Mouse (Mus musculus): ENCODE data around the gene Kcnk4. TPM values are rescaled to one million over a fixed set of nuclear protein-coding genes. Genes with fewer than 3 reads are reported as not detected.

Gene Kcnk4
- polyA plus RNA-seq, 1 experiment from 2014 or later, result 1.4 TPM

DNA sequence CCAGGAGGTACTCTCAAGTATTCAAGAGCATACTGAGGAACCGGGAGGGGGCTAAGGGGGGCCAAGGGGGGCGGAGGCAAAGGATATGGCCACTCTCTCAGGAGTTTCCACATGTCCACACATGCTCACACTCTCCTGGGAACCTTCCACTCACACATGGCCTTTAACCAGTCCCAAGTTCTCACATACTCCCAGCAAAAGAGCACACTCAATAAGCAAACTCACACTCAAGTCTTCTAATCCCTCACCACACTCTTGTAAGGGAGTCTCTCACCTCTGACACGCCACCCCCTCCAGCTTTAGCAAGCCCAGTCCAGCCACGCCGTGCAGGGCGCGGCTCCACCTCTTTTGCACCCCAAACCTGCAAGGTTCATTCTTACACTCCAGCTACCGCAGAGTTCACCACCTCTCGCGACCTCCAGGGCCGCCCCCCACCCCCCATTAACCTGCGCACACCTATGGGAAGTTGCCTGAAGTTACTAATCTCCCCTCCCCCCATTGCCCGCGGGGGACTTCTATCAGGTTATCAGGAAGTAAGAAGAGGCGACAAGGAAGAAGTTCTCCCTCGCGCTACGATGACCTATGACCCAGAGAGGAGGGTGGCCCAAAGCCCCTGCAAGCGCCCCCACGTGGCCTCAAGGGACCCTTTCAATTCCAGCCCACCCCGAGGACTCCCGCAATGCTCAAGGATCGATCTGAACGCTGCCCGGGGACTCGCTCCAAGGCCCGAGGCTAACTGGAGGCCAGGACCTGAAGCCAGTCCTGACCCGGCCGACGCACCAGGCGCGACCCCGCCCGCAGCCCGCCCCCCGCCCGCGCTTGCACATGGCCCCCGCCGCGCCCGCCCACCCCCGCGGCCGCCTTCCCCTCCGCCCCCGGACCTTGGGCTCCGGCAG is 13.3 kb downstream of the Kcnk4 start:
- WGBS, result under 1% methylated on average over 44 of the region's 48 CpGs
- peak overlapping the region; percentile 87 for H3K4me2 ChIP-seq (replicated peaks)
- ATAC-seq (ENCODE audit: insufficient number of reproducible peaks, low FRiP score, low TSS enrichment, low read depth), result no peak; the same call in 1 of the 2 replicates
- peak overlapping the region; percentile 83 for H3K27ac ChIP-seq (replicated peaks)
- H3K36me3 ChIP-seq, result peaks cover 3% of the 10 kb centered on the region; the same call in 1 of the 2 replicates
- peak overlapping the region; percentile 75 for H3K4me3 ChIP-seq (replicated peaks)
- no peaks in the 10 kb centered on the region for H3K9me3 ChIP-seq (replicated peaks)
- peak overlapping the region; percentile 64 for H3K9ac ChIP-seq
- H3K4me1 ChIP-seq, result peaks cover 35% of the 10 kb centered on the region
- H3K27me3 ChIP-seq, result peaks cover 34% of the 10 kb centered on the region

GRCm38 (mm10) chr19:6919876-6920740 is 14.2 kb downstream of the Kcnk4 start:
- peak overlapping the region; percentile 64; the same call in 1 of the 2 replicates for H3K9ac ChIP-seq

GRCm38 (mm10) chr19:6919431-6919830 is 14.9 kb downstream of the Kcnk4 start:
- Histone ChIP-seq H3K9me3 (replicated peaks) (no peaks in the 10 kb centered on the region), H3K9ac (no peak overlapping the region), H3K4me2 (replicated peaks) (no peak overlapping the region), H3K36me3 (peaks cover 3% of the 10 kb centered on the region; the same call in 1 of the 2 replicates), H3K27me3 (peaks cover 19% of the 10 kb centered on the region), H3K4me1 (peaks cover 20% of the 10 kb centered on the region), H3K4me3 (replicated peaks) (no peak overlapping the region), H3K27ac (replicated peaks) (no peak overlapping the region)
- ATAC-seq (ENCODE audit: insufficient number of reproducible peaks, low FRiP score, low TSS enrichment, low read depth), result no peak

More at GRCm38 (mm10) chr19:6919876-6920740, 14.2 kb downstream of the Kcnk4 start:
- H3K36me3 ChIP-seq, result peaks cover 3% of the 10 kb centered on the region; the same call in 1 of the 2 replicates
- H3K4me2 ChIP-seq (replicated peaks), result peak overlapping the region; percentile 87
- 45% methylated on average over 8 of the region's 8 CpGs for WGBS
- no peak for ATAC-seq (ENCODE audit: insufficient number of reproducible peaks, low FRiP score, low TSS enrichment, low read depth)
- peak overlapping the region; percentile 83 for H3K27ac ChIP-seq (replicated peaks)
- H3K4me3 ChIP-seq (replicated peaks), result peak overlapping the region; percentile 75
- H3K9me3 ChIP-seq (replicated peaks), result no peaks in the 10 kb centered on the region
- peaks cover 26% of the 10 kb centered on the region for H3K4me1 ChIP-seq
- H3K27me3 ChIP-seq, result peaks cover 25% of the 10 kb centered on the region

GRCm38 (mm10) chr19:6918321-6918720 is 16.0 kb downstream of the Kcnk4 start:
- ATAC-seq (ENCODE audit: insufficient number of reproducible peaks, low FRiP score, low TSS enrichment, low read depth), result no peak
- peaks cover 10% of the 10 kb centered on the region for H3K27me3 ChIP-seq
- no peaks in the 10 kb centered on the region for H3K9me3 ChIP-seq (replicated peaks)
- no peak overlapping the region for H3K9ac ChIP-seq
- H3K4me2 ChIP-seq (replicated peaks), result no peak overlapping the region
- H3K4me3 ChIP-seq (replicated peaks), result no peak overlapping the region
- 84% methylated on average over 4 of the region's 4 CpGs for WGBS
- H3K4me1 ChIP-seq, result peaks cover 20% of the 10 kb centered on the region
- H3K36me3 ChIP-seq, result peaks cover 7% of the 10 kb centered on the region
- H3K27ac ChIP-seq (replicated peaks), result no peak overlapping the region

- H3K36me3 ChIP-seq, result peaks cover 26% of the 10 kb centered on the region
- H3K9ac ChIP-seq, result no peak overlapping the region
- H3K4me3 ChIP-seq (replicated peaks), result no peak overlapping the region
- H3K9me3 ChIP-seq (replicated peaks), result no peaks in the 10 kb centered on the region
- H3K27ac ChIP-seq (replicated peaks), result no peak overlapping the region
- H3K27me3 ChIP-seq, result no peaks in the 10 kb centered on the region
- WGBS, result 72% methylated on average over 4 of the region's 4 CpGs
- no peak for ATAC-seq (ENCODE audit: insufficient number of reproducible peaks, low FRiP score, low TSS enrichment, low read depth)
- no peak overlapping the region for H3K4me2 ChIP-seq (replicated peaks)
- H3K4me1 ChIP-seq, result peaks cover 18% of the 10 kb centered on the region
Observed at GRCm38 (mm10) chr19:6916496-6916895, 17.8 kb downstream of the Kcnk4 start.

GRCm38 (mm10) chr19:6915276-6915675 is 19.0 kb downstream of the Kcnk4 start:
- H3K4me3 ChIP-seq (replicated peaks), result no peak overlapping the region
- no peak for ATAC-seq (ENCODE audit: insufficient number of reproducible peaks, low FRiP score, low TSS enrichment, low read depth)
- peaks cover 31% of the 10 kb centered on the region for H3K36me3 ChIP-seq
- H3K27me3 ChIP-seq, result no peaks in the 10 kb centered on the region
- no peak overlapping the region for H3K9ac ChIP-seq
- H3K4me2 ChIP-seq (replicated peaks), result no peak overlapping the region
- peaks cover 17% of the 10 kb centered on the region for H3K4me1 ChIP-seq
- WGBS, result 83% methylated on average over 4 of the region's 4 CpGs
- no peak overlapping the region for H3K27ac ChIP-seq (replicated peaks)
- no peaks in the 10 kb centered on the region for H3K9me3 ChIP-seq (replicated peaks)

GRCm38 (mm10) chr19:6914540-6914939 is 19.8 kb downstream of the Kcnk4 start:
- no peak overlapping the region for H3K9ac ChIP-seq
- H3K27ac ChIP-seq (replicated peaks), result no peak overlapping the region
- ATAC-seq (ENCODE audit: insufficient number of reproducible peaks, low FRiP score, low TSS enrichment, low read depth), result no peak
- WGBS, result 86% methylated on average over 9 of the region's 9 CpGs
- no peak overlapping the region for H3K4me3 ChIP-seq (replicated peaks)
- peaks cover 11% of the 10 kb centered on the region for H3K4me1 ChIP-seq
- no peaks in the 10 kb centered on the region for H3K27me3 ChIP-seq
- no peaks in the 10 kb centered on the region for H3K9me3 ChIP-seq (replicated peaks)
- H3K4me2 ChIP-seq (replicated peaks), result no peak overlapping the region
- H3K36me3 ChIP-seq, result peaks cover 31% of the 10 kb centered on the region

- no peaks in the 10 kb centered on the region for H3K9me3 ChIP-seq (replicated peaks)
- H3K4me2 ChIP-seq (replicated peaks), result no peak overlapping the region
- H3K27me3 ChIP-seq, result no peaks in the 10 kb centered on the region
- no peak overlapping the region for H3K9ac ChIP-seq
- H3K4me3 ChIP-seq (replicated peaks), result no peak overlapping the region
- H3K4me1 ChIP-seq, result peaks cover 11% of the 10 kb centered on the region
- WGBS, result 78% methylated on average over 11 of the region's 11 CpGs
- no peak overlapping the region for H3K27ac ChIP-seq (replicated peaks)
- no peak for ATAC-seq (ENCODE audit: insufficient number of reproducible peaks, low FRiP score, low TSS enrichment, low read depth)
- peaks cover 31% of the 10 kb centered on the region for H3K36me3 ChIP-seq
Observed at GRCm38 (mm10) chr19:6913991-6914390, 20.3 kb downstream of the Kcnk4 start.

- H3K4me2 ChIP-seq (replicated peaks), result no peak overlapping the region
- H3K9ac ChIP-seq, result no peak overlapping the region
- peaks cover 19% of the 10 kb centered on the region for H3K4me1 ChIP-seq
- no peaks in the 10 kb centered on the region for H3K9me3 ChIP-seq (replicated peaks)
- no peak for ATAC-seq (ENCODE audit: insufficient number of reproducible peaks, low FRiP score, low TSS enrichment, low read depth)
- H3K4me3 ChIP-seq (replicated peaks), result no peak overlapping the region
- H3K27me3 ChIP-seq, result no peaks in the 10 kb centered on the region
- WGBS, result 81% methylated on average over 6 of the region's 6 CpGs
- peaks cover 27% of the 10 kb centered on the region for H3K36me3 ChIP-seq
- no peak overlapping the region for H3K27ac ChIP-seq (replicated peaks)
Observed at GRCm38 (mm10) chr19:6913036-6913435, 21.3 kb downstream of the Kcnk4 start.

GRCm38 (mm10) chr19:6912205-6912970 is 21.9 kb downstream of the Kcnk4 start:
- Histone ChIP-seq H3K9me3 (replicated peaks) (no peaks in the 10 kb centered on the region), H3K27me3 (no peaks in the 10 kb centered on the region), H3K4me3 (replicated peaks) (no peak overlapping the region), H3K27ac (replicated peaks) (no peak overlapping the region), H3K4me1 (peaks cover 25% of the 10 kb centered on the region), H3K4me2 (replicated peaks) (no peak overlapping the region), H3K9ac (no peak overlapping the region), H3K36me3 (peaks cover 27% of the 10 kb centered on the region)
- no peak for ATAC-seq (ENCODE audit: insufficient number of reproducible peaks, low FRiP score, low TSS enrichment, low read depth)
- 94% methylated on average over 15 of the region's 15 CpGs for WGBS
